Mouse (Mus musculus) kidney, embryonic 14.5 days (tissue): ENCODE data around the gene Zfp281. TPM values are rescaled to one million over a fixed set of nuclear protein-coding genes. Genes with fewer than 3 reads are reported as not detected.
A peak's percentile ranks its signal among the peaks of the same experiment; 100 is the strongest.

Source experiments
- ATAC-seq: fragments of 200-750 bp; cut with Nextera tagmentation; 2 replicates; pipeline ENCODE4 v1.8.0; 2017; ENCODE audit warnings: moderate number of reproducible peaks, mild to moderate bottlenecking, moderate TSS enrichment, moderate library complexity; ENCODE audit not compliant: low FRiP score, low TSS enrichment
- H3K27ac ChIP-seq: fragments of 300-500 bp; sonication (generic); 2 replicates; pipeline ENCODE4 v1.5.1; 2014; ENCODE audit warnings: low read depth, mild to moderate bottlenecking, low read length, moderate library complexity, mixed read lengths
- H3K27me3 ChIP-seq: fragments of 300-500 bp; sonication (generic); 2 replicates; pipeline ENCODE4 v1.6.1; 2014; ENCODE audit warnings: mild to moderate bottlenecking, low read length; ENCODE audit not compliant: control insufficient read depth, insufficient read depth
- H3K36me3 ChIP-seq: fragments of 300-500 bp; sonication (generic); 2 replicates; pipeline ENCODE4 v1.6.1; 2014; ENCODE audit warnings: low read length, mixed read lengths; ENCODE audit not compliant: control insufficient read depth, insufficient read depth
- H3K4me1 ChIP-seq: fragments of 300-500 bp; sonication (generic); 2 replicates; pipeline ENCODE4 v1.6.1; 2014; ENCODE audit warnings: low read length, mixed read lengths; ENCODE audit not compliant: control insufficient read depth, insufficient read depth
- H3K4me2 ChIP-seq: fragments of 300-500 bp; sonication (generic); replicated peaks from 2 replicates; pipeline ENCODE4 v1.6.1; 2014; ENCODE audit warnings: low read depth, mild to moderate bottlenecking, low read length
- H3K4me3 ChIP-seq: fragments of 300-500 bp; sonication (generic); 2 replicates; pipeline ENCODE4 v1.5.1; 2014; ENCODE audit warnings: mild to moderate bottlenecking, low read length
- H3K9ac ChIP-seq: fragments of 300-500 bp; sonication (generic); 2 replicates; pipeline ENCODE4 v1.6.1; 2014; ENCODE audit warnings: low read depth, mild to moderate bottlenecking, low read length, moderate library complexity
- H3K9me3 ChIP-seq: fragments of 300-500 bp; sonication (generic); 2 replicates; pipeline ENCODE4 v1.6.1; 2016; ENCODE audit warnings: low read length; ENCODE audit not compliant: control insufficient read depth
- WGBS: fragments of 180-500 bp; shearing (Covaris S2); extraction: QIAGEN DNeasy Blood & Tissue Kit; methylation state at CpG from one replicate; pipeline ENCODE4 v1.1.7; 2014; 5-methylcytosine and 5-hydroxymethylcytosine counted together
- polyA plus RNA-seq: library from polyadenylated mRNA; unstranded; fragments of >200 nt; fragmentation: Nextera tagmentation; extraction: Ambion mirVana; gene quantifications from 2 replicates; pipeline ENCODE4 v1.2.1, GENCODE M21; 2014

Gene Zfp281
- polyA plus RNA-seq, 1 experiment from 2014 or later: 26.1 TPM

GRCm38 (mm10) chr1:136659337-136659736, 34.6 kb downstream of the Zfp281 start:
- 75% methylated on average over 9 of the region's 9 CpGs for WGBS
- no peak for ATAC-seq
- Histone ChIP-seq H3K9me3 (no peaks in the 10 kb centered on the region), H3K4me1 (0 out of 2 replicates have a peak, but pooled peaks cover 3% of the 10 kb centered on the region), H3K4me3 (no peak overlapping the region), H3K36me3 (no peaks in the 10 kb centered on the region), H3K27ac (no peak overlapping the region), H3K27me3 (no peaks in the 10 kb centered on the region), H3K9ac (no peak overlapping the region), H3K4me2 (no peak overlapping the region)

- 54% methylated on average over 9 of the region's 9 CpGs for WGBS
- Histone ChIP-seq H3K4me3 (no peak overlapping the region), H3K27me3 (no peaks in the 10 kb centered on the region), H3K9me3 (no peaks in the 10 kb centered on the region), H3K4me1 (no peaks in the 10 kb centered on the region), H3K36me3 (no peaks in the 10 kb centered on the region), H3K27ac (no peak overlapping the region), H3K4me2 (no peak overlapping the region), H3K9ac (no peak overlapping the region; the same call in 1 of the 2 replicates)
- ATAC-seq: no peak; the same call in 1 of the 2 replicates
Observed at GRCm38 (mm10) chr1:136659917-136660316, 35.2 kb downstream of the Zfp281 start.

- H3K4me1 ChIP-seq: no peaks in the 10 kb centered on the region
- H3K4me2 ChIP-seq: no peak overlapping the region
- no peaks in the 10 kb centered on the region for H3K9me3 ChIP-seq
- no peak overlapping the region for H3K9ac ChIP-seq
- no peaks in the 10 kb centered on the region for H3K36me3 ChIP-seq
- no peaks in the 10 kb centered on the region for H3K27me3 ChIP-seq
- WGBS: 40% methylated on average over 9 of the region's 9 CpGs
- ATAC-seq: no peak
- H3K27ac ChIP-seq: no peak overlapping the region
- H3K4me3 ChIP-seq: no peak overlapping the region
Observed at GRCm38 (mm10) chr1:136661511-136661910, 36.8 kb downstream of the Zfp281 start.

- 46% methylated on average over 10 of the region's 10 CpGs for WGBS
- no peaks in the 10 kb centered on the region for H3K9me3 ChIP-seq
- H3K9ac ChIP-seq: no peak overlapping the region
- H3K4me2 ChIP-seq: no peak overlapping the region
- no peaks in the 10 kb centered on the region for H3K4me1 ChIP-seq
- no peak overlapping the region for H3K27ac ChIP-seq
- no peaks in the 10 kb centered on the region for H3K27me3 ChIP-seq
- ATAC-seq: no peak
- no peak overlapping the region for H3K4me3 ChIP-seq
- no peaks in the 10 kb centered on the region for H3K36me3 ChIP-seq
Observed at GRCm38 (mm10) chr1:136661939-136662563, 37.4 kb downstream of the Zfp281 start.

GRCm38 (mm10) chr1:136664921-136665582, 40.4 kb downstream of the Zfp281 start:
- Histone ChIP-seq H3K9me3 (no peaks in the 10 kb centered on the region), H3K4me1 (0 out of 2 replicates have a peak, but pooled peaks cover under 1% of the 10 kb centered on the region), H3K4me2 (no peak overlapping the region), H3K36me3 (no peaks in the 10 kb centered on the region), H3K9ac (no peak overlapping the region), H3K4me3 (no peak overlapping the region), H3K27ac (no peak overlapping the region), H3K27me3 (no peaks in the 10 kb centered on the region)
- no peak for ATAC-seq
- WGBS: 33% methylated on average over 6 of the region's 6 CpGs

GRCm38 (mm10) chr1:136666513-136666912, 41.8 kb downstream of the Zfp281 start:
- no peaks in the 10 kb centered on the region for H3K27me3 ChIP-seq
- no peaks in the 10 kb centered on the region for H3K36me3 ChIP-seq
- H3K4me1 ChIP-seq: 0 out of 2 replicates have a peak, but pooled peaks cover 6% of the 10 kb centered on the region
- H3K4me2 ChIP-seq: no peak overlapping the region
- H3K27ac ChIP-seq: no peak overlapping the region
- no peak overlapping the region for H3K9ac ChIP-seq
- no peak overlapping the region for H3K4me3 ChIP-seq
- no peaks in the 10 kb centered on the region for H3K9me3 ChIP-seq
- no peak for ATAC-seq
- WGBS: 69% methylated on average over 2 of the region's 2 CpGs

GRCm38 (mm10) chr1:136669926-136670325, 45.2 kb downstream of the Zfp281 start:
- no peak for ATAC-seq
- WGBS: 55% methylated on average over 7 of the region's 7 CpGs
- no peak overlapping the region for H3K4me2 ChIP-seq
- no peak overlapping the region for H3K27ac ChIP-seq
- H3K9ac ChIP-seq: no peak overlapping the region
- peaks cover 6% of the 10 kb centered on the region; the same call in 1 of the 2 replicates for H3K4me1 ChIP-seq
- H3K4me3 ChIP-seq: no peak overlapping the region
- H3K27me3 ChIP-seq: no peaks in the 10 kb centered on the region
- no peaks in the 10 kb centered on the region for H3K9me3 ChIP-seq
- H3K36me3 ChIP-seq: no peaks in the 10 kb centered on the region

GRCm38 (mm10) chr1:136670421-136670820, 45.7 kb downstream of the Zfp281 start:
- no peak overlapping the region for H3K4me3 ChIP-seq
- H3K36me3 ChIP-seq: no peaks in the 10 kb centered on the region
- H3K27me3 ChIP-seq: no peaks in the 10 kb centered on the region
- 25% methylated on average over 16 of the region's 16 CpGs for WGBS
- H3K4me1 ChIP-seq: peaks cover 10% of the 10 kb centered on the region; the same call in 1 of the 2 replicates
- 0 out of 2 replicates have a peak overlapping the region, but pooled peaks have one; percentile 1 for H3K9ac ChIP-seq
- 0 out of 2 replicates have a peak, but pooled peaks have one; percentile 48 for ATAC-seq
- no peak overlapping the region for H3K27ac ChIP-seq
- H3K9me3 ChIP-seq: no peaks in the 10 kb centered on the region
- no peak overlapping the region for H3K4me2 ChIP-seq

- Histone ChIP-seq H3K4me3 (no peak overlapping the region), H3K4me1 (peaks cover 10% of the 10 kb centered on the region; the same call in 1 of the 2 replicates), H3K9me3 (no peaks in the 10 kb centered on the region), H3K4me2 (no peak overlapping the region), H3K36me3 (no peaks in the 10 kb centered on the region), H3K27ac (no peak overlapping the region), H3K27me3 (no peaks in the 10 kb centered on the region), H3K9ac (no peak overlapping the region)
- ATAC-seq: no peak
- WGBS: 88% methylated on average over 12 of the region's 12 CpGs
Observed at GRCm38 (mm10) chr1:136671767-136672434, 47.2 kb downstream of the Zfp281 start.
